Mouse (Mus musculus): ENCODE measurements around the gene Ccdc9b. TPM values are rescaled to one million over a fixed set of nuclear protein-coding genes. Genes with fewer than 3 reads are reported as not detected.
A peak's percentile ranks its signal among the peaks of the same experiment; 100 is the strongest.

Gene Ccdc9b
- polyA plus RNA-seq, 1 experiment: 3.5 TPM

- Histone ChIP-seq H3K4me3 (ENCODE audit: insufficient read depth, low read length) (no peak overlapping the region), H3K27ac (ENCODE audit: insufficient read depth, low read length) (no peak overlapping the region), H3K4me1 (ENCODE audit: control insufficient read depth, insufficient read depth, low read length) (no peaks in the 10 kb centered on the region)
- TF ChIP-seq POLR2A (IDR thresholded peaks at IDR 0.05; ENCODE audit: extremely low read depth, insufficient read depth, low read length): no peak
- TF ChIP-seq CTCF (IDR thresholded peaks at IDR 0.05; ENCODE audit: extremely low read depth, insufficient read depth, low read length): no peak
Observed at GRCm38 (mm10) chr2:118791591-118792258, 29.3 kb upstream of the Ccdc9b start.

- TF ChIP-seq CTCF (IDR thresholded peaks at IDR 0.05; ENCODE audit: extremely low read depth, insufficient read depth, low read length) (peak; percentile 41), POLR2A (IDR thresholded peaks at IDR 0.05; ENCODE audit: extremely low read depth, insufficient read depth, low read length) (no peak)
- no peaks in the 10 kb centered on the region for H3K4me1 ChIP-seq (ENCODE audit: control insufficient read depth, insufficient read depth, low read length)
- H3K4me3 ChIP-seq (ENCODE audit: insufficient read depth, low read length): no peak overlapping the region
- H3K27ac ChIP-seq (ENCODE audit: insufficient read depth, low read length): no peak overlapping the region
Observed at GRCm38 (mm10) chr2:118790551-118791525, 28.4 kb upstream of the Ccdc9b start.

- H3K4me1 ChIP-seq (ENCODE audit: control insufficient read depth, insufficient read depth, low read length): no peaks in the 10 kb centered on the region
- H3K4me3 ChIP-seq (ENCODE audit: insufficient read depth, low read length): no peak overlapping the region
- H3K27ac ChIP-seq (ENCODE audit: insufficient read depth, low read length): no peak overlapping the region
- TF ChIP-seq CTCF (IDR thresholded peaks at IDR 0.05; ENCODE audit: extremely low read depth, insufficient read depth, low read length): no peak
- no peak for TF ChIP-seq POLR2A (IDR thresholded peaks at IDR 0.05; ENCODE audit: extremely low read depth, insufficient read depth, low read length)
Observed at GRCm38 (mm10) chr2:118790221-118790550, 27.7 kb upstream of the Ccdc9b start.

GRCm38 (mm10) chr2:118789501-118789900 lies 27.0 kb upstream of the Ccdc9b start:
- no peaks in the 10 kb centered on the region for H3K4me1 ChIP-seq (ENCODE audit: control insufficient read depth, insufficient read depth, low read length)
- no peak for TF ChIP-seq CTCF (IDR thresholded peaks at IDR 0.05; ENCODE audit: extremely low read depth, insufficient read depth, low read length)
- TF ChIP-seq POLR2A (IDR thresholded peaks at IDR 0.05; ENCODE audit: extremely low read depth, insufficient read depth, low read length): no peak
- no peak overlapping the region for H3K27ac ChIP-seq (ENCODE audit: insufficient read depth, low read length)
- no peak overlapping the region for H3K4me3 ChIP-seq (ENCODE audit: insufficient read depth, low read length)

GRCm38 (mm10) chr2:118786525-118786924 lies 24.1 kb upstream of the Ccdc9b start:
- no peak for TF ChIP-seq POLR2A (IDR thresholded peaks at IDR 0.05; ENCODE audit: extremely low read depth, insufficient read depth, low read length)
- no peak for TF ChIP-seq CTCF (IDR thresholded peaks at IDR 0.05; ENCODE audit: extremely low read depth, insufficient read depth, low read length)
- no peaks in the 10 kb centered on the region; the same call in 1 of the 2 replicates for H3K4me1 ChIP-seq (ENCODE audit: control insufficient read depth, insufficient read depth, low read length)
- no peak overlapping the region for H3K27ac ChIP-seq (ENCODE audit: insufficient read depth, low read length)
- no peak overlapping the region for H3K4me3 ChIP-seq (ENCODE audit: insufficient read depth, low read length)

GRCm38 (mm10) chr2:118783663-118784062 lies 21.2 kb upstream of the Ccdc9b start:
- Histone ChIP-seq H3K4me1 (ENCODE audit: control insufficient read depth, insufficient read depth, low read length) (peaks cover 2% of the 10 kb centered on the region), H3K4me3 (ENCODE audit: insufficient read depth, low read length) (no peak overlapping the region), H3K27ac (ENCODE audit: insufficient read depth, low read length) (no peak overlapping the region)
- TF ChIP-seq CTCF (IDR thresholded peaks at IDR 0.05; ENCODE audit: extremely low read depth, insufficient read depth, low read length): no peak
- TF ChIP-seq POLR2A (IDR thresholded peaks at IDR 0.05; ENCODE audit: extremely low read depth, insufficient read depth, low read length): no peak

GRCm38 (mm10) chr2:118783093-118783492 lies 20.6 kb upstream of the Ccdc9b start:
- TF ChIP-seq CTCF (IDR thresholded peaks at IDR 0.05; ENCODE audit: extremely low read depth, insufficient read depth, low read length): no peak
- no peak for TF ChIP-seq POLR2A (IDR thresholded peaks at IDR 0.05; ENCODE audit: extremely low read depth, insufficient read depth, low read length)
- Histone ChIP-seq H3K4me1 (ENCODE audit: control insufficient read depth, insufficient read depth, low read length) (peaks cover 2% of the 10 kb centered on the region), H3K4me3 (ENCODE audit: insufficient read depth, low read length) (no peak overlapping the region), H3K27ac (ENCODE audit: insufficient read depth, low read length) (no peak overlapping the region)

- Histone ChIP-seq H3K4me1 (ENCODE audit: control insufficient read depth, insufficient read depth, low read length) (peaks cover 2% of the 10 kb centered on the region), H3K27ac (ENCODE audit: insufficient read depth, low read length) (no peak overlapping the region), H3K4me3 (ENCODE audit: insufficient read depth, low read length) (no peak overlapping the region)
- TF ChIP-seq POLR2A (IDR thresholded peaks at IDR 0.05; ENCODE audit: extremely low read depth, insufficient read depth, low read length) (no peak), CTCF (IDR thresholded peaks at IDR 0.05; ENCODE audit: extremely low read depth, insufficient read depth, low read length) (no peak)
Observed at GRCm38 (mm10) chr2:118782303-118782702, 19.8 kb upstream of the Ccdc9b start.

GRCm38 (mm10) chr2:118781115-118781514 lies 18.7 kb upstream of the Ccdc9b start:
- H3K27ac ChIP-seq (ENCODE audit: insufficient read depth, low read length): no peak overlapping the region
- H3K4me3 ChIP-seq (ENCODE audit: insufficient read depth, low read length): peak overlapping the region; percentile 81; the same call in 1 of the 2 replicates
- TF ChIP-seq POLR2A (IDR thresholded peaks at IDR 0.05; ENCODE audit: extremely low read depth, insufficient read depth, low read length): no peak
- TF ChIP-seq CTCF (IDR thresholded peaks at IDR 0.05; ENCODE audit: extremely low read depth, insufficient read depth, low read length): no peak
- H3K4me1 ChIP-seq (ENCODE audit: control insufficient read depth, insufficient read depth, low read length): peaks cover 2% of the 10 kb centered on the region

Measured in cortical plate, adult 2 months (tissue).